Mouse (Mus musculus) ovary, postnatal 14 days (tissue): ENCODE measurements around the gene Esd.

Experiments
- DNase-seq: peaks from one replicate; pipeline ENCODE4 v3.0.0; 2022; ENCODE audit warnings: low spot score

Esd gene

GRCm38 (mm10) chr14:74732079-74732783, at the start of gene Esd:
Gene Esd (plus strand): TSS chr14:74732297.
- DNase-seq: peak; percentile 89

- DNase-seq: no peak
These were observed 47.7 kb upstream of the Esd start for GRCm38 (mm10) chr14:74684298-74684978.

DNA sequence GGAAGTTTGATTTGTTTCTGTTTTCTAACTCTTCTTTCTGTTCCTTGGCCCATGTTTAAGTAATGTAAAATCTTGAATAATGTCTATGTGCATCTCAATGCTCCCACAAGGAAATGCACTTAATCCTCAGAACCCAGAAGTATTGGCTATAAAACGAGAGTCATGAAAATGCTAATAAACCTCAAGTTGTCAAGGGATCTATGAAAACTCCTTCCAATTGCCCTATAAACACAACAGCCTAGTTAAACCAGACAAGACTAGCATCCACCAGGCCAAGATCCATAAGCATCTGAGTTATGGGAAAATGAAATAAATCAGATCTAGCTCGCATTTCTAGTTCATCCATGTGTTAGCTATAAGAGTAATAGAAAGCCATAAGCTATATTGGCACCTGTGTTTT, 40.1 kb upstream of the Esd start:
- DNase-seq: no peak

DNA sequence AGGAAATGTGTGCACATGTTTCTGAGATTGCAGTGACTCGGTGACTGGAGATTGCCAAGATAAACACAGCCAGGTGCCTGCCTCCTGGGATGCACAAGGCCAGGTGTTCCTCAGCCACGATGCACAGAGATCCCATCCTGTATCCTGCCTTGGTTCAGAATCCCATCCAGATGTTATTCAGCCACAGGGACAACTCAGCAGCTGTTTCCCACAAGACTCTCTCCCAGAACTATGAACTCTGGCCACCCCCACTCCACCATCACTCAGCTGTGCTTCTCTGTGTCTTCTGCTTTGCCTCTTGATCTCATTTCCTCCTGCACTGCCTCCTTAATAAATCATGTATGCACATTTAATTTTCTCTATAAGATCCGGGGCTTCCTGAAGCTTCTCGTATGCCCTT, 35.3 kb upstream of the Esd start:
- DNase-seq: no peak

GRCm38 (mm10) chr14:74697432-74697831, 34.7 kb upstream of the Esd start:
- DNase-seq: no peak

GRCm38 (mm10) chr14:74699241-74699640, 32.9 kb upstream of the Esd start:
- DNase-seq: no peak

GRCm38 (mm10) chr14:74703930-74704329, 28.2 kb upstream of the Esd start:
- DNase-seq: no peak

- peak; percentile 14 for DNase-seq
These were observed 23.0 kb upstream of the Esd start for GRCm38 (mm10) chr14:74709054-74709453.

DNA sequence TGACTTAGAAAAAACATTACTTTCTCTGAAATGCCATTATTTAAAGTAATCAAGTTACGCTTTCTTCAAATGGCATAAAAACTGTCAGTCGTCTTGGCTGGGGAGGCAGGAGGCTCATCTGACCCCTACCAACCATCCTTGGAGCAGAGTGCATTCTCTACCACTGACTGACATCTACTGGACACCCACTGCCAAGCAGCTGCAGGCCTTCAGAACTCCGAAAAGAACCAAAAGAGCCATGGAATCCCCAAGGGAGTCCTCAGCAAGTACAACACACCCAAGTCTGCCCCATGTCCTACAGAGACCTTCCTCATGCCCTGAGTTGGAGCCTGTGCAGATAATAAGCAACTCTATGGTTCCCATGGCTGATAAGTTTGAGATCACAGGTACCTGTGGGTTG, 8.6 kb upstream of the Esd start:
- no peak for DNase-seq

GRCm38 (mm10) chr14:74731221-74732078, 647 bp upstream of the Esd start:
- no peak for DNase-seq

GRCm38 (mm10) chr14:74733397-74733796, 1.3 kb downstream of the Esd start:
- DNase-seq: no peak

GRCm38 (mm10) chr14:74735471-74735870, 3.4 kb downstream of the Esd start:
- no peak for DNase-seq

- no peak for DNase-seq
These were observed 4.8 kb downstream of the Esd start for GRCm38 (mm10) chr14:74736850-74737249.

GRCm38 (mm10) chr14:74764191-74764918, 32.3 kb downstream of the Esd start:
- DNase-seq: peak; percentile 72

- no peak for DNase-seq
These were observed 35.8 kb downstream of the Esd start for GRCm38 (mm10) chr14:74767892-74768291.

DNA sequence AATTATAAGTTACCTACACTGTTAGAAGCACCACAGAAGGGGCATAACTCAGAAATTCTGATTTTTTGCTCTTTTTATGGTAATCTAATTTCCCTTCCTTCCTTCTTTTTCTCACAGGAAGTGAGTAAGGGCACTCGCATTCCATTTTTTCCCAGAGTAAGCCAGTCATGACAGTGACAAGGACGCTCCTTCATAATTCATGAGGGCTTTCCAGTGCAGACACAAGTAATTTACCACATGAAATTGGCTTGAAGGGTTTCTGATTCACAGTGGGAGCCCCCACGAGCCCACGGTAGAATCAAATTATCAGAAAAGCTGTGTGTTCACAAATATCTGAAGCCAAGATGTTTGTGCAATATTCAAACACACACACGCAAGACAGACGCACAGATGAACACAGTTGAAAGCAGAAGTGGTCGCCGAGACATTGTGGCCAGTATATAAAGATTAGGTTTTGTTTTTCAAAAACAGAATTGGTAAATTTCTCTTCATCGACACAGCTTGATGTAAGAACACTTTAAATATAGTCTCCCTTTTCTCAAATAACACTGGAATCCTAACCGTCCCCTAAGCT, 42.0 kb downstream of the Esd start:
- no peak for DNase-seq

DNA sequence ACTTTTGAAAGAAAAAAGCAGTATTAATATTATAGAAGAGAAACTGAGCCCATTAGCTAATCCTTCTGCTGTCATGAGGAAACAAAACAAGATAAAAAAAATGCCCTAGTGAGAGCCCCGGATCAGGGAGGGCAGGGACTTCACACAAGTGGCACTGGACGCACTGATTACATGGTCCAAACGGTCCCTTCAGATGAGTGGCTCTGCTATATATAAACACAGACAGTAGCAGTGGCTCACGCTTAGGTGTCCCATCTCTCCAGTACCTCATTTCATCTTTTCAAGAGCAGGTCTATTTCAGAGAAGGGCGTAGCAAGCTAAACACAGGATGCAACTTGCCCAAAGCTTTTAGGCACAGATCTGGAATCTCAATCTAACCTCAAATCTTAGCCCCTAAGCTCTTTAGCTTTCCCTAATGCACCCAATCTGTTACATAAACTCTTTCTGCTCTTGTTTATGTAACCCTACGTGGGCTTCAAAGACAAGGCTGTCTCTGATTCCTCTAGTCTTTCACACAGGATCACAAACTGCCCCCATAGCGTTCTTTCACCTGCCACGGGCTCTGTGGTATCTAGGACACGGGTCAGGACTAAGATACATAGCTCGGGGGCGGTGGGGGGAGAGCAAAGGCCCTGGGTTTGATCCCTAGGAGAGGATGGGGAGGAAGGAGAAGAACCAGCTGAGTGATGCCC, 52.3 kb downstream of the Esd start:
- DNase-seq: no peak

- DNase-seq: no peak
These were observed 55.6 kb downstream of the Esd start for GRCm38 (mm10) chr14:74787717-74788116.

- no peak for DNase-seq
These were observed 56.7 kb downstream of the Esd start for GRCm38 (mm10) chr14:74788766-74789165.

DNA sequence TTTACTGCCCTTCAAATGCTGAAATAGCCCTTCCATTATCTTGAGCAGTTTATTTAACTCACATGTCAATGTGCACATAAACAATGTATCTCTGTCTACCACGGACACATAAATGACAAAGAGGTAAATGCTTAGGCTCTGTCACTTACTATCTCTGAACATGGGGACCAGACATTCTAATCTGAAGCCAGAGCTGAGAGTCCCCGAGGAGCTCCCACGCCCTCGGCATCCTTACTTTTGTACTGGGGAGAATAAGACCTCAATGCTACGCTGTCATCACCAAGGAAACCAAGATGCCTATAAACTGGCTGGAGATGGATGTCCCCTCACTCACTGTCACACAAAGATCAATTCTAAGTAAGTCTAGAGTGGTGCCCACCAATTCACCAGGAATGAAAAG, 58.4 kb downstream of the Esd start:
- DNase-seq: no peak

GRCm38 (mm10) chr14:74792793-74793192, 60.7 kb downstream of the Esd start:
- no peak for DNase-seq
